Mouse (Mus musculus) liver, postnatal 0 days (tissue): Measurements from ENCODE around the gene Vamp8.
A peak's percentile ranks its signal among the peaks of the same experiment; 100 is the strongest.

Source experiments
- CTCF ChIP-seq: sonication (generic); IDR thresholded peaks from 2 replicates; pipeline ENCODE4 v1.5.1; 2016; ENCODE audit warnings: antibody characterized with exemption, low read depth
- EP300 ChIP-seq: IDR thresholded peaks from 2 replicates; pipeline ENCODE4 v1.6.1; 2016; ENCODE audit warnings: antibody characterized with exemption, low read depth, mild to moderate bottlenecking

- TF ChIP-seq EP300 (no peak), CTCF (peak; percentile 91)
Observed at GRCm38 (mm10) chr6:72428036-72428435, 37.5 kb upstream of the Vamp8 start.
